Mouse (Mus musculus): Measurements from ENCODE around the gene Cers2. TPM values are rescaled to one million over a fixed set of nuclear protein-coding genes. Genes with fewer than 3 reads are reported as not detected.

The Cers2 gene
- total and polyA plus RNA-seq, 3 experiments: 70.6 to 105 (median 89.8) TPM

DNA sequence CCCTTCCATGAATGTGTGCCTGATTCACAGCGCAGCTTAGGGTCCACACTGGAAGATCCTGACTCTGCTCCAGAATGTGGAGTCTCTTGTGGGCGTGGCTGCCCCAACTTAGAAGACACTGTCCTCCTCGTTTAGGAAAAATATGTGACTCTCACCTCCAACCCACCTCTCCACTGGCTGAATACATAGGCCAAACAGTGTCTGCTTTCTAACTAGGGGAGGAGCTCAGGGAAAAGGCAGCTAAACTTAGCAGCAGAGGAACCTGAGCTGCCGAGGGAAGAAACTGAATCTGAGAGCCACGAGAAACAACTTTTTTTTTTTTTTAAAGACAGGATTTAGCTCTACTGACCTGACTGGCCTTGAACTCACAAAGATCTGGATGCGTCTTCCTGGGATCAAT, 39.4 kb upstream of the Cers2 start:
- H3K9me3 ChIP-seq (replicated peaks; ENCODE audit: low read length): no peaks in the 10 kb centered on the region
- no peak overlapping the region for H3K9ac ChIP-seq (ENCODE audit: insufficient read depth, low read depth)
- no peak overlapping the region for H3K27ac ChIP-seq (ENCODE audit: insufficient read depth, low read depth)
- H3K4me3 ChIP-seq (replicated peaks in 1 of 3; ENCODE audit: low read depth in 2 of 3, low read length in 2 of 3, poor library complexity in 1 of 3): no peak overlapping the region
- peaks cover 0 to 29% of the 10 kb centered on the region in 2 experiments; a peak in 3 of 4 replicates for H3K4me1 ChIP-seq (ENCODE audit: control insufficient read depth in 1 of 2, insufficient read depth in 2 of 2)
- H3K36me3 ChIP-seq (replicated peaks in 1 of 2; ENCODE audit: control insufficient read depth in 1 of 2, insufficient read depth in 1 of 2, low read length in 1 of 2): peaks cover 0 to 14% of the 10 kb centered on the region in 2 experiments
- TF ChIP-seq IRF4 (IDR thresholded peaks at IDR 0.05; ENCODE audit: low read depth, low read length) (no peak), CTCF (conservative IDR thresholded peaks at IDR 0.05 in 1 of 2, IDR thresholded peaks at IDR 0.05 in 1 of 2; ENCODE audit: low read depth in 2 of 2, low read length in 2 of 2) (no peak), ZMIZ1 (IDR thresholded peaks at IDR 0.05; ENCODE audit: low read depth, low read length) (no peak), JUN (IDR thresholded peaks at IDR 0.05; ENCODE audit: insufficient read depth, low read depth, low read length) (no peak), RCOR1 (conservative IDR thresholded peaks at IDR 0.05; ENCODE audit: low read depth, low read length) (no peak), GABPA (IDR thresholded peaks at IDR 0.05; ENCODE audit: insufficient replicate concordance, low read depth, low read length) (no peak), E2F4 (IDR thresholded peaks at IDR 0.05; ENCODE audit: insufficient replicate concordance, low read depth, low read length) (no peak), MXI1 (IDR thresholded peaks at IDR 0.05; ENCODE audit: low read depth, low read length) (no peak), MAZ (IDR thresholded peaks at IDR 0.05; ENCODE audit: low read depth, low read length) (no peak), BHLHE40 (IDR thresholded peaks at IDR 0.05; ENCODE audit: low read depth, low read length) (no peak), CHD2 (IDR thresholded peaks at IDR 0.05; ENCODE audit: low read length) (no peak), UBTF (IDR thresholded peaks at IDR 0.05; ENCODE audit: low read depth, low read length) (no peak), NELFE (IDR thresholded peaks at IDR 0.05; ENCODE audit: low read depth, low read length) (no peak), SMC3 (IDR thresholded peaks at IDR 0.05; ENCODE audit: low read depth, low read length) (no peak), PAX5 (IDR thresholded peaks at IDR 0.05; ENCODE audit: low read length) (no peak), MAFK (IDR thresholded peaks at IDR 0.05; ENCODE audit: insufficient replicate concordance, low read length) (no peak), ETS1 (conservative IDR thresholded peaks at IDR 0.05; ENCODE audit: low read depth, low read length) (no peak), TBP (conservative IDR thresholded peaks at IDR 0.05; ENCODE audit: low read depth, low read length) (no peak), NRF1 (IDR thresholded peaks at IDR 0.05; ENCODE audit: low read depth, low read length) (no peak), MEF2A (IDR thresholded peaks at IDR 0.05; ENCODE audit: borderline replicate concordance, low read depth, low read length) (no peak)
- H3K27me3 ChIP-seq (replicated peaks): no peaks in the 10 kb centered on the region
- H3K4me2 ChIP-seq (ENCODE audit: insufficient read depth, low read depth, poor library complexity, severe bottlenecking): no peak overlapping the region
- DNase-seq (ENCODE audit: extremely low read depth): no peak
- dilution Hi-C loops (cut with MboI; ENCODE audit: extremely low pct_ligation_motif_present, extremely low pct_unique_long_range_greater_than_20kb, low sequenced_read_pairs) (no loop called here), in situ Hi-C loops (cut with MboI; ENCODE audit: low pct_ligation_motif_present, low pct_unique_long_range_greater_than_20kb, low sequenced_read_pairs) (no loop called here)
- no peaks in the 10 kb centered on the region for H3K79me2 ChIP-seq (replicated peaks; ENCODE audit: control insufficient read depth, extremely low read depth, insufficient read depth, poor library complexity, severe bottlenecking)

GRCm38 (mm10) chr3:95276428-95276934, 38.1 kb upstream of the Cers2 start:
- H3K9ac ChIP-seq (ENCODE audit: insufficient read depth, low read depth): no peak overlapping the region

More at GRCm38 (mm10) chr3:95276428-95276934, 38.1 kb upstream of the Cers2 start:
- dilution Hi-C loops (cut with MboI; ENCODE audit: extremely low pct_ligation_motif_present, extremely low pct_unique_long_range_greater_than_20kb, low sequenced_read_pairs): no loop called here
- peaks cover 0 to 32% of the 10 kb centered on the region in 2 experiments; a peak in 3 of 4 replicates for H3K4me1 ChIP-seq (ENCODE audit: control insufficient read depth in 1 of 2, insufficient read depth in 2 of 2)
- no peaks in the 10 kb centered on the region for H3K9me3 ChIP-seq (replicated peaks; ENCODE audit: low read length)
- in situ Hi-C loops (cut with MboI; ENCODE audit: low pct_ligation_motif_present, low pct_unique_long_range_greater_than_20kb, low sequenced_read_pairs): no loop called here
- no peak overlapping the region for H3K4me3 ChIP-seq (replicated peaks in 1 of 3; ENCODE audit: low read depth in 2 of 3, low read length in 2 of 3, poor library complexity in 1 of 3)
- peaks cover 0 to 14% of the 10 kb centered on the region in 2 experiments for H3K36me3 ChIP-seq (replicated peaks in 1 of 2; ENCODE audit: control insufficient read depth in 1 of 2, insufficient read depth in 1 of 2, low read length in 1 of 2)
- no peaks in the 10 kb centered on the region for H3K27me3 ChIP-seq (replicated peaks)
- H3K79me2 ChIP-seq (replicated peaks; ENCODE audit: control insufficient read depth, extremely low read depth, insufficient read depth, poor library complexity, severe bottlenecking): 0 out of 2 replicates have a peak, but pooled peaks cover 2% of the 10 kb centered on the region
- no peak overlapping the region for H3K27ac ChIP-seq (ENCODE audit: insufficient read depth, low read depth)
- H3K4me2 ChIP-seq (ENCODE audit: insufficient read depth, low read depth, poor library complexity, severe bottlenecking): no peak overlapping the region
- DNase-seq (ENCODE audit: extremely low read depth): no peak
- TF ChIP-seq SIN3A (IDR thresholded peaks at IDR 0.05; ENCODE audit: low read length) (no peak), ZC3H11A (IDR thresholded peaks at IDR 0.05; ENCODE audit: low read depth, low read length) (no peak), EP300 (IDR thresholded peaks at IDR 0.05; ENCODE audit: low read length) (no peak), TBP (conservative IDR thresholded peaks at IDR 0.05; ENCODE audit: low read depth, low read length) (no peak), POLR2A (IDR thresholded peaks at IDR 0.05; ENCODE audit: low read depth, low read length) (no peak), USF2 (conservative IDR thresholded peaks at IDR 0.05; ENCODE audit: low read depth, low read length) (no peak), MXI1 (IDR thresholded peaks at IDR 0.05; ENCODE audit: low read depth, low read length) (no peak), CHD2 (IDR thresholded peaks at IDR 0.05; ENCODE audit: low read length) (no peak), TCF12 (IDR thresholded peaks at IDR 0.05; ENCODE audit: low read depth, low read length) (no peak), POLR2AphosphoS2 (IDR thresholded peaks at IDR 0.05; ENCODE audit: low read depth, low read length) (no peak), ELF1 (IDR thresholded peaks at IDR 0.05; ENCODE audit: low read depth, low read length) (no peak), ETS1 (conservative IDR thresholded peaks at IDR 0.05; ENCODE audit: low read depth, low read length) (no peak), RCOR1 (conservative IDR thresholded peaks at IDR 0.05; ENCODE audit: low read depth, low read length) (no peak), CHD1 (IDR thresholded peaks at IDR 0.05; ENCODE audit: low read depth, low read length) (no peak)
